In genomic region chr12:29096033-29096913, GRCm38 (mm10) we compare ENCODE assay signal across 9 mouse cellular contexts.
DNase-seq lines count a peak whose midpoint lies in the region; ATAC-seq lines count a peak whose summit lies in the region.
"Had no signal": no experiment of that assay in that cellular context is flagged by ENCODE, and none has a peak within 500 bp of the region (broad histone marks: within the 10 kb centered on the region; RNA-seq: fewer than 3 reads in every experiment).

No protein-coding gene starts in this region.

- peak overlapping the region; percentile 25 for H3K4me2 ChIP-seq in hindbrain, embryonic 13.5 days
- peak overlapping the region; percentile 16 for H3K4me2 ChIP-seq in neural tube, embryonic 14.5 days (ENCODE audit: low read depth, low read length)
- H3K4me2 ChIP-seq: liver, embryonic 13.5 days had no signal

- peaks cover 34% of the 10 kb centered on the region for H3K4me1 ChIP-seq in hindbrain, embryonic 13.5 days (replicated peaks)
- H3K4me1 ChIP-seq in neural tube, embryonic 14.5 days (ENCODE audit: control insufficient read depth, insufficient read depth, low read length), result peaks cover 22% of the 10 kb centered on the region
- H3K4me1 ChIP-seq: liver, embryonic 13.5 days had no signal

- ATAC-seq in hindbrain, embryonic 13.5 days (ENCODE audit: low FRiP score), result peak; percentile 94
- peak; percentile 94 for ATAC-seq in neural tube, embryonic 14.5 days (ENCODE audit: low read depth)

- 4% methylated on average over 16 of the region's 16 CpGs for WGBS in hindbrain, embryonic 13.5 days
- 1% methylated on average over 16 of the region's 16 CpGs for WGBS in neural tube, embryonic 14.5 days

- no peak overlapping the region for H3K4me3 ChIP-seq in hindbrain, embryonic 13.5 days
- H3K4me3 ChIP-seq in neural tube, embryonic 14.5 days (ENCODE audit: low read depth, low read length), result no peak overlapping the region
- H3K4me3 ChIP-seq: liver, embryonic 13.5 days had no signal

- no peaks in the 10 kb centered on the region for H3K36me3 ChIP-seq in hindbrain, embryonic 13.5 days
- H3K36me3 ChIP-seq in neural tube, embryonic 14.5 days (ENCODE audit: control insufficient read depth, insufficient read depth, low read length), result no peaks in the 10 kb centered on the region
- H3K36me3 ChIP-seq: liver, embryonic 13.5 days had no signal

- H3K27ac ChIP-seq in hindbrain, embryonic 13.5 days, result peak overlapping the region; percentile 92
- peak overlapping the region; percentile 82 for H3K27ac ChIP-seq in neural tube, embryonic 14.5 days (ENCODE audit: low read depth, low read length)
- H3K27ac ChIP-seq: liver, embryonic 13.5 days had no signal

- H3K9me3 ChIP-seq in hindbrain, embryonic 13.5 days, result no peaks in the 10 kb centered on the region
- H3K9me3 ChIP-seq in neural tube, embryonic 14.5 days (ENCODE audit: control insufficient read depth, low read length), result no peaks in the 10 kb centered on the region
- H3K9me3 ChIP-seq: liver, embryonic 13.5 days had no signal

- no peaks in the 10 kb centered on the region for H3K27me3 ChIP-seq in hindbrain, embryonic 13.5 days
- H3K27me3 ChIP-seq in neural tube, embryonic 14.5 days (ENCODE audit: control insufficient read depth, insufficient read depth, low read length), result no peaks in the 10 kb centered on the region
- H3K27me3 ChIP-seq: liver, embryonic 13.5 days had no signal

- peak overlapping the region; percentile 60; the same call in 1 of the 2 replicates for H3K9ac ChIP-seq in hindbrain, embryonic 13.5 days
- H3K9ac ChIP-seq in neural tube, embryonic 14.5 days (replicated peaks; ENCODE audit: low read depth, low read length), result no peak overlapping the region
- H3K9ac ChIP-seq: liver, embryonic 13.5 days had no signal

- DNase-seq in layer of hippocampus, adult 11-12 months (ENCODE audit: low spot score), result peak; percentile 53
- no peak for DNase-seq in layer of hippocampus, adult 9-10 months (ENCODE audit: low spot score)
- peak; percentile 36 for DNase-seq in embryo, embryonic 11.5 days (ENCODE audit: low read depth, low spot score)
- peak; percentile 58 for DNase-seq in left cerebral cortex, adult 11 months (ENCODE audit: low spot score)
- no peak for DNase-seq in B cell, adult 2 months
- DNase-seq in thymus, postnatal 36 days, result no peak
- DNase-seq: liver, embryonic 13.5 days had no signal

Comparison
In these comparisons a context has a peak if more than half of its experiments do, and no peak if none do; other contexts are left out.
1. DNase-seq: peak in layer of hippocampus, adult 11-12 months (single experiment), embryo, embryonic 11.5 days (single experiment) and left cerebral cortex, adult 11 months (single experiment); none in layer of hippocampus, adult 9-10 months (single experiment), B cell, adult 2 months (0 of 2) and thymus, postnatal 36 days (0 of 2).